Mouse (Mus musculus) cerebellum, postnatal 4 days (tissue): ENCODE data around the gene Ip6k3.

ENCODE experiments used
- DNase-seq, 2 experiments: peaks; one replicate each; pipeline ENCODE4 v3.0.0; 2022; ENCODE audit warnings: low spot score in 2 of 2, mixed read lengths in 1 of 2

Ip6k3 gene

DNA sequence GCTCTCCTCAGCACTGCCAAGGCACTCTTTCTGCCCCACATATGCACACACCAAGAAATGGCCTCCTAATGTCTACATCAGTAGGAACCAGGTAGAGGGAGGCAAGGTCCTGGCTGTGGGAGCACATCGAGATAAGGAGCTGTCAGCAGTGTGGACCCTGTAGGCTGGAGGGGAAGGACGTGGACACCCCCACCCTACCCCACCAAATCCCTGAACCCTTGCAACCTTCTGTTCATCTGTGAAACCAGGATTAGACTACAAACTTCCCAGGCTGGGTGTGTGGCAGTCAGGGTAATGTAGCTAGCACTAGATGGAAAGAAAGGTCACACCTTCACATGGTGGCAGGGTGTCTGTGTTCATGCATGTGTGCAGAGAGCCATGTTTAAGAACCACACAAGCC is 44.5 kb downstream of the Ip6k3 start:
- DNase-seq, result no peak

DNA sequence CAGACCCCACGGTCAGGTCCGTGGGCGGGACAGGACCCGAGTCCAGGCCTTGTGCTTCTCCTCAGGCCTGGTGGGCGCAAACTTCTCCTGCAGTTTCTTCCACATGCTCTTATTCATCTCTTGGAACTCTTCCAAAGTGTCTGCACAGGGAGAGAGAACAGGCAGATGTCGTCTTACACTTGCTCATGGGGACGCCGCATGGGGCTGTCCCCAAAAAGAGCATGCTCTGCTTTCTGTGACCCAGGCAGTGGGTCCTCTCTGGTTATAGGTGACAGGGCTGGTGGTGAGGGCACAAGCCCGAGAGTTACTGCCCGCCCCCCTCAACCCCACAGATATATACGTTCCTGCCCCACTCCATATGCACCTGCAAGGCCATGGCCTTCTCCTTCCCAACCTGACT is 44.9 kb downstream of the Ip6k3 start:
- no peak for DNase-seq

GRCm38 (mm10) chr17:27121781-27122180 is 45.8 kb downstream of the Ip6k3 start:
- DNase-seq, result no peak

GRCm38 (mm10) chr17:27121266-27121665 is 46.3 kb downstream of the Ip6k3 start:
- no peak for DNase-seq

DNA sequence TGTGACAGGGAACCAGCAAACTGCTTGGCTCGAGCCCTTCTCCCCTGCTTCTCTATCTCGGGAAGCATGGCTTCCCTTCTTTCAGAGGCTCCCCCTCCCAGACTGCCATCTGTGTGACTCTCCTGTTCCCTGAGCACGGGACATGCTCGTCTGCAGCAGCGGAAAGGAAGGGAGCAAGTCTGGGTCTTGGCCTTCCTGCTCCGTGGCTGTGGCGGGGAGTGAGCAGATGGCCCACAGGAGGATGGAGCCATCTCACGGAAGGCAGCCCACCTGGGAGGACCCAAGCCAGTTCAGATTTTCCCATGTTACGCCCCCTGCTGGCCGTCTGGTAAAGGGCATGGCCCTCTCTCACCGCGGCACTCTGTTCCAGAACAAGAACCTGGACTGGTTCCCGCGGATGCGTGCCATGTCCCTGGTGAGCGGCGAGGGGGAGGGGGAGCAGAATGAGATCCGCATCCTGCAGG is 47.0 kb downstream of the Ip6k3 start:
- peak; percentile 72 to 87 for DNase-seq

DNA sequence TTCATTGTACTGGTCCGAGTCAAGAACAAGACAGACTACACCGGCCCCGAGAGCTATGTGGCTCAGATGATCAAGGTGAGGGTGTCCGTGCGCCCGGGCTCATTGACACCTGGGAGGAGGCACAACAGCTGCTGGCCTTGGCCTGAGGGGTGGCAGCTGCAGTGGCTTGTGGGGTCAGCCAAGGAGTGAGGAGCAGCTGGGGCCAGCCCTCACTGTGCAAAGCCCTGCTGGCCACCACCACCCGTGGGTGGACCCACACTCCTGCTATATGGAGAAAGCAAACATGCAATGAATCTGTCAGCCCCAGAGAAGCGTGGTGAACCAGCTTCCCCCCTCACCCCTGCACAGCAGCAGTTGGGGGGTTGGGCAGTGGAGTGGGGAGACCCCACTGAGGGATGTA is 47.6 kb downstream of the Ip6k3 start:
- no peak for DNase-seq

GRCm38 (mm10) chr17:27119540-27119895 is 48.1 kb downstream of the Ip6k3 start:
- DNase-seq, result no peak

DNA sequence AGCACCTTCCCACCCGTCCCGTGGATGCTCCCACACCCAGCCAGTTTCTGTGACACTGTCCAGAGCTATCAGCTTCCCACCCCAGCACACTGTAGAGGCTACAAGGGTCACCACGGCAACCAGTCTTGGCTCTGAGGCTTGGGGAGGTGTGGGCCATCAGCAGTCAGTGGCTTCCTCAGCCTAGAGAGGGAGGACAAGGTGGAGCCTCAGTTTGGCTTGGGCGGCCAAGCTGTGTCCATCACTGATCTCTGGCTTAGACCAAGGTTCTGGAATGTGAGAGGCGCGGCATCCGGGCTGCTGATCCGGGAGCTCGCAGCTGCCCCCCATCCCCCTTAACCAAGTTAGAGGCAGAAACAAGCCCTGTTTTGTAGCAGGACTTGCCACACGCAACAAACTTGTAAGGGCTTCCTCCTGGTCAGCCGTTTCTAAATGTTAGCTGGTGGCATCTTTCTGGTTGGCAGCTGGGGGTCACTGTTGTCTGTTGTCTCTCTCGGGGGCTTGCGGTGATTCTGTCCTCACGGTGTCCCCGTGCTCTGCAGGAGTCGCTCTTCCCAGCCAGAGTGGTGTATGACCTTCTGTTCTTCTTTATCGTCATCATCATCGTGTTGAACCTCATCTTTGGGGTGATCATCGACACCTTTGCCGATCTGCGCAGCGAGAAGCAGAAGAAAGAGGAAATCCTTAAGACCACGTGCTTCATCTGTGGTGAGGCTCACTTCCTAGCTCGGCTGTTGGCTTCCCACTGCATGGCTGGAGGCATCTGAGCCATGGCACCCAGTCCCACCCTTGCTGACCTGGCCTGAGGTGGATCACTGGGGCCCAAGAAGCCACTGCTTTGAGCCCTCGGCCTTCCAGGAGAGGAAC is 48.7 kb downstream of the Ip6k3 start:
- no peak for DNase-seq

DNA sequence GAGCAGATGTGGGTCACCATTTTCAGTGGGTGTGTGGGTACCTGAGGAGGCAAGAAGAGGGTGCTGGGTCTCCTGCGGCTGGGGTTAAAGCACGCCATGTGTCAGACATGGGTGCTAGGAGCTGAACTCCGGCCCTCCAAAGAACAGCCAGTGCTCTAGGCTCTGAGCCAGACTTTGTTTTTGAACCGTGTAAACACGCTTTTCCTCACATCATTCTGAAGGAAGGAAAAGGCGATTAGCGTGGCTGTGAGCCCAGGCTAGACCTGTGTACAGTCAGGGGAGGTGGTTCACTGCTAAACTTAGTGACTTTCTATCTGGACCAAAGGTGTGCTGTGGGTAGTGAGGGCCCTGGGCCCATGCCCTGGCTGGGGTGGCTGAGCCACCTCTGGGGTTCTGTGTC is 57.5 kb downstream of the Ip6k3 start:
- no peak for DNase-seq

GRCm38 (mm10) chr17:27107936-27108335 is 59.7 kb downstream of the Ip6k3 start:
- no peak for DNase-seq

DNA sequence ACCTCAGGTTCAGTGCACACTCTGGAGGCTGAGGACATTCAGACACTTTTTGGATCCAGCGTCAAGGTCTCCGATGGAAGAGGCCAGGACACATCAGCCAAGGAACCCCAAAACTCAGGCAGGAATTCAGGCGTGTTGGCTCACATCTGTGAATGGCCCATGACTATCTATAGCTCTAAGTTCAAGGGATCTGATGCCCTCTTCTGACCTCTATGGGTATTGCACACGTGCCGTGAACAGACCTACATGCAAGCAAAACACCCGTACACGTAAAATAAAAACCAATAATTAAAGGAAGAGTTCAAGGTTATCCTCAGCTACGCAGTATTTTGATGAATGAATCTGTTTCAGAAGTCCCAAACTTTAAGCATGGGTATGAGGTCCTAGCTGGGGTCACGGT is 60.9 kb downstream of the Ip6k3 start:
- DNase-seq, result no peak

GRCm38 (mm10) chr17:27105698-27106470 is 61.7 kb downstream of the Ip6k3 start:
- no peak for DNase-seq

DNA sequence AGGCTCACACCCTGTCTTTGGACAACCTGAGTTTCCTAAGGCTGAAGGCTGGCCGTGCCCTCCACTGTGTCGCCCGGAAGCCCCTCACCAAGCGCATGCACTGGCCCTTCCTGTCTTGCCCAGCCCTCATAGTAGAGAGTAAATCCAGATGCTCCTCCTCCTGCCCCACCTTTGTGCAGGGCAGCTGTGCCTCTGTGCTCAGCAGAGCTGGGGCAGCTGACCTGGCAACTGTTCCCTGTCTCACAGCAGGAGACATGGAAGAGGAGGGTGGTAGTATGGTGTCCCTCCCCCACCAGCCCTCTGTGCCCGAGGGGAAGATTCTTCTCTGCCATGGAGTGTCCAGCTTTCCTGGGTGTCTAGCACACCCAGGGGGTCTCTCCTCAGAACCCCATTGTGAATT is 65.9 kb downstream of the Ip6k3 start:
- DNase-seq, result no peak

GRCm38 (mm10) chr17:27095690-27096089 is 71.9 kb downstream of the Ip6k3 start:
- DNase-seq, result peak in 1 of 2 experiments; percentile 45
